Mouse (Mus musculus): ENCODE data around the gene Gm4847. TPM values are rescaled to one million over a fixed set of nuclear protein-coding genes. Genes with fewer than 3 reads are reported as not detected.

Gm4847 gene
- not detected in 2 replicates for polyA plus RNA-seq (2016; fragmentation: Nextera tagmentation; extraction: Ambion mirVana)

DNA sequence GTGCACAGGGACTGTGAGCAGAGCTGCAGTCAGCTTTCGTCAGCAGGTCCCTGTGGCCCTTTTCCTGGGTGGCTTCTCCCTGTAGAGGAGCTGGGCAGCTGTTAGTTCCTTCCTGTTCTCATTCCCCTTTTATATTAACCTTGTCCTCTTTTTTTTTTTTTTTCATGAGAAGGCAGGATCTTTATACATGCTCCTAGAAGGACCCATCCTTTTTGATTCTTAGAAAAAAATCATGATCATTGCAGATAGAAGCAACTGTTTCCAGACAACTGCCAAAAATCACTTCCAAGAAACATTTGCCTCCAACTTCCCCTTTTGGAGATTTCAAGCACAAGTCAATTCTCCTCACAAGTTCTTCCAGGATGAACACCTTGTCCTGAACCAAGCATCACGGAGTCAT lies at the start of gene Gm4847:
TSS of gene Gm4847 (minus strand) at position 101 of the 400 bp plus-strand sequence.
- no peak within 1 kb of the TSS for H3K27ac ChIP-seq
- H3K9ac ChIP-seq, result no peak within 1 kb of the TSS
- no peaks in the 10 kb centered on the region for H3K4me1 ChIP-seq
- WGBS, result 94% methylated on average over 2 of the region's 2 CpGs
- ATAC-seq (ENCODE audit: low FRiP score), result no peak
- no peak within 1 kb of the TSS for H3K4me2 ChIP-seq
- H3K4me3 ChIP-seq (replicated peaks), result no peak within 1 kb of the TSS
- H3K36me3 ChIP-seq (replicated peaks), result no peaks in the 10 kb centered on the region
- no peaks in the 10 kb centered on the region for H3K9me3 ChIP-seq
- H3K27me3 ChIP-seq, result no peaks in the 10 kb centered on the region

- Histone ChIP-seq H3K36me3 (replicated peaks) (no peaks in the 10 kb centered on the region), H3K9ac (no peak within 1 kb of the TSS), H3K4me1 (no peaks in the 10 kb centered on the region), H3K4me3 (replicated peaks) (no peak within 1 kb of the TSS), H3K27me3 (no peaks in the 10 kb centered on the region), H3K9me3 (no peaks in the 10 kb centered on the region), H3K27ac (no peak within 1 kb of the TSS), H3K4me2 (no peak within 1 kb of the TSS)
- no peak for ATAC-seq (ENCODE audit: low FRiP score)
- WGBS, result 95% methylated on average over 1 of the region's 1 CpGs
These were observed 34.3 kb upstream of the Gm4847 start, which contains the start of gene Fmo9 for GRCm38 (mm10) chr1:166681745-166682144. Gene Fmo9 (minus strand): TSS chr1:166681845.

DNA sequence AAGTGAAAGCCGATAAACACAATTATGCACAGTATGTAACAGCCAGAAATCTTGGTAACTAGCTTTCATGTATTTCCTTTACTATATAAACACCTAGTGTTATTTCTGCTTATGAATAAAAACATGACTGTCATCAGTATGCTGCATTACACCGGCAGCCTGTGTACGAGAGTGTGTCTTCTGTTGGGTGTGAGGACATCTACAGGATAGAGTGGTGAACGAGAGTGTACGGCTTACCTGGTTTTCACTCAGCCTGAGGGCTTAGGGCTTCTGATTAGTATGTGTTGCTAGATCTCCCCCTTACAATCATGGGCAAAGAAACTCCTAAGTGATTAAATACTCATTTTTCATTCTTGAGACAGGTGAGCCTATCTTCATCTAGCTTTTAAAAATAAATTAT lies 21.8 kb upstream of the Gm4847 start:
- no peaks in the 10 kb centered on the region for H3K36me3 ChIP-seq (replicated peaks)
- H3K9ac ChIP-seq, result no peak overlapping the region
- H3K27me3 ChIP-seq, result no peaks in the 10 kb centered on the region
- no peak for ATAC-seq (ENCODE audit: low FRiP score)
- H3K9me3 ChIP-seq, result no peaks in the 10 kb centered on the region
- H3K4me1 ChIP-seq, result no peaks in the 10 kb centered on the region
- WGBS, result 90% methylated on average over 5 of the region's 5 CpGs
- no peak overlapping the region for H3K4me2 ChIP-seq
- no peak overlapping the region for H3K27ac ChIP-seq
- no peak overlapping the region for H3K4me3 ChIP-seq (replicated peaks)

DNA sequence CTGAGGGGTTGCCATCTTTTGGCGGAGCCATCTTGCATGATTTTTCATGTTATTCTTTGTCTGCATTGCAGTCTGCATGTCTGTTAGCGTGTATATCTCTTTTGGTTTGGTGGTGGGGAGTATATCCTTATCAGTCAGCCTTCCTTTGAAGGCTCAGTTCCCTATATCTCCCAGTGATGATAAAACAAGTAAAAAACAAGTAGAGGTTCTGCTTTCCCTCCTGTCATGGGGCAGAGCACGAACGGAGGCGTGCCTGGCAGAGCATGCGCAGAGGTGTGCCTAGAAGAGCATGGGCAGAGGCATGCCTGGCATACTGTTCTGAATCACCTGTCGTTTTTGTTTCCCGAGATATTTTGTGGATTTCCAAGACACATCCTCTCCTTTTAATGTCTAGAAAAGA lies 13.3 kb upstream of the Gm4847 start:
- no peak overlapping the region for H3K27ac ChIP-seq
- 92% methylated on average over 8 of the region's 8 CpGs for WGBS
- H3K9ac ChIP-seq, result no peak overlapping the region
- H3K27me3 ChIP-seq, result no peaks in the 10 kb centered on the region
- H3K9me3 ChIP-seq, result no peaks in the 10 kb centered on the region
- H3K4me1 ChIP-seq, result no peaks in the 10 kb centered on the region
- no peaks in the 10 kb centered on the region for H3K36me3 ChIP-seq (replicated peaks)
- H3K4me3 ChIP-seq (replicated peaks), result no peak overlapping the region
- ATAC-seq (ENCODE audit: low FRiP score), result no peak
- H3K4me2 ChIP-seq, result no peak overlapping the region

Small RNAs within 50 kb of the gene (microRNA-seq; reads per million reads assigned to microRNA genes)
- gene Gm22992, result not detected

Other genes starting within 250 kb of the Gm4847 start
- 51.7 and 54.1 TPM in 2 replicates for gene Pogk, start 237.8 kb downstream of the Gm4847 start, polyA plus RNA-seq (2016; fragmentation: Nextera tagmentation; extraction: Ambion mirVana)
- not detected in 2 replicates for gene Gm4846, start 150.1 kb downstream of the Gm4847 start, polyA plus RNA-seq (2016; fragmentation: Nextera tagmentation; extraction: Ambion mirVana)
- gene Fmo9, start 34.2 kb upstream of the Gm4847 start, polyA plus RNA-seq (2016; fragmentation: Nextera tagmentation; extraction: Ambion mirVana), result not detected in 2 replicates